8 mouse cellular contexts compared by ENCODE assay signal in genomic region chr2:119166901-119167865, GRCm38 (mm10). TPM values are rescaled to one million over a fixed set of nuclear protein-coding genes. Genes with fewer than 3 reads are reported as not detected.
DNase-seq lines count a peak whose midpoint lies in the region; ATAC-seq and TF ChIP-seq lines count a peak whose summit lies in the region.

Gene Gchfr (plus strand): TSS chr2:119167773.

- no peaks in the 10 kb centered on the region for H3K36me3 ChIP-seq in thymus, adult 2 months (ENCODE audit: control insufficient read depth, insufficient read depth, low read length)
- H3K36me3 ChIP-seq in hindbrain, embryonic 13.5 days: peaks cover 4% of the 10 kb centered on the region
- H3K36me3 ChIP-seq in limb, embryonic 13.5 days: peaks cover 6% of the 10 kb centered on the region
- H3K36me3 ChIP-seq in midbrain, embryonic 12.5 days: 0 out of 2 replicates have a peak, but pooled peaks cover 2% of the 10 kb centered on the region

- TF ChIP-seq CTCF in thymus, adult 2 months (IDR thresholded peaks at IDR 0.05; ENCODE audit: borderline replicate concordance, control insufficient read depth, extremely low read depth, insufficient read depth, low read length, poor library complexity): no peak

- WGBS in thymus, adult 2 months: 1% methylated on average over 60 of the region's 60 CpGs
- under 1% methylated on average over 59 of the region's 60 CpGs for WGBS in hindbrain, embryonic 13.5 days
- WGBS in limb, embryonic 13.5 days: under 1% methylated on average over 60 of the region's 60 CpGs
- under 1% methylated on average over 60 of the region's 60 CpGs for WGBS in midbrain, embryonic 12.5 days

- H3K4me2 ChIP-seq in hindbrain, embryonic 13.5 days: peak within 1 kb of the TSS; percentile 99
- H3K4me2 ChIP-seq in limb, embryonic 13.5 days (replicated peaks): peak within 1 kb of the TSS; percentile 98
- peak within 1 kb of the TSS; percentile 99 for H3K4me2 ChIP-seq in midbrain, embryonic 12.5 days (replicated peaks)

- peaks cover 11% of the 10 kb centered on the region for H3K4me1 ChIP-seq in thymus, adult 2 months (replicated peaks; ENCODE audit: control insufficient read depth, insufficient read depth, low read length)
- peaks cover 26% of the 10 kb centered on the region for H3K4me1 ChIP-seq in hindbrain, embryonic 13.5 days (replicated peaks)
- peaks cover 16% of the 10 kb centered on the region for H3K4me1 ChIP-seq in limb, embryonic 13.5 days
- H3K4me1 ChIP-seq in midbrain, embryonic 12.5 days: peaks cover 19% of the 10 kb centered on the region

- H3K9ac ChIP-seq in hindbrain, embryonic 13.5 days: peak within 1 kb of the TSS; percentile 68
- peak within 1 kb of the TSS; percentile 65 for H3K9ac ChIP-seq in limb, embryonic 13.5 days
- H3K9ac ChIP-seq in midbrain, embryonic 12.5 days (replicated peaks): peak within 1 kb of the TSS; percentile 62

- ATAC-seq in hindbrain, embryonic 13.5 days (ENCODE audit: low FRiP score): peak; percentile 76
- ATAC-seq in limb, embryonic 13.5 days (ENCODE audit: low FRiP score, low read depth): peak; percentile 57
- ATAC-seq in midbrain, embryonic 12.5 days (ENCODE audit: low FRiP score, low read depth): peak; percentile 78; the same call in 1 of the 2 replicates

- TF ChIP-seq POLR2A in thymus, adult 2 months (IDR thresholded peaks at IDR 0.05; ENCODE audit: control insufficient read depth, extremely low read depth, insufficient read depth, low read length, poor library complexity): no peak

- DNase-seq in thymus, adult 2 months: peak; percentile 8
- no peak for DNase-seq in thymus, adult 18-20 months
- DNase-seq in cerebellum, adult 9-10 months: peak; percentile 32
- peak; percentile 36 for DNase-seq in gastrocnemius, adult 18-20 months (ENCODE audit: low spot score)
- peak; percentile 44 to 74 for DNase-seq in spleen, postnatal 4 days (ENCODE audit: low spot score in 2 of 2)

- H3K4me3 ChIP-seq in thymus, adult 2 months (ENCODE audit: control insufficient read depth, insufficient read depth, low read length): peak within 1 kb of the TSS; percentile 22
- H3K4me3 ChIP-seq in hindbrain, embryonic 13.5 days: peak within 1 kb of the TSS; percentile 53
- H3K4me3 ChIP-seq in limb, embryonic 13.5 days: peak within 1 kb of the TSS; percentile 58
- peak within 1 kb of the TSS; percentile 56 for H3K4me3 ChIP-seq in midbrain, embryonic 12.5 days

- peaks cover 6% of the 10 kb centered on the region; the same call in 1 of the 2 replicates for H3K27me3 ChIP-seq in thymus, adult 2 months (ENCODE audit: control insufficient read depth, insufficient read depth, low read length)
- H3K27me3 ChIP-seq in hindbrain, embryonic 13.5 days: peaks cover 63% of the 10 kb centered on the region
- peaks cover 35% of the 10 kb centered on the region for H3K27me3 ChIP-seq in limb, embryonic 13.5 days
- peaks cover 60% of the 10 kb centered on the region for H3K27me3 ChIP-seq in midbrain, embryonic 12.5 days

- H3K27ac ChIP-seq in thymus, adult 2 months (ENCODE audit: control insufficient read depth, insufficient read depth, low read length): no peak within 1 kb of the TSS
- H3K27ac ChIP-seq in hindbrain, embryonic 13.5 days: no peak within 1 kb of the TSS
- H3K27ac ChIP-seq in limb, embryonic 13.5 days: no peak within 1 kb of the TSS
- no peak within 1 kb of the TSS for H3K27ac ChIP-seq in midbrain, embryonic 12.5 days (replicated peaks)

- no peaks in the 10 kb centered on the region for H3K9me3 ChIP-seq in hindbrain, embryonic 13.5 days
- no peaks in the 10 kb centered on the region for H3K9me3 ChIP-seq in limb, embryonic 13.5 days
- H3K9me3 ChIP-seq in midbrain, embryonic 12.5 days: no peaks in the 10 kb centered on the region

RNA-seq across cellular contexts. Expression of gene Gchfr, which starts in this region (rescaled TPM):
- 12.5 and 16.3 TPM in 2 replicates for polyA plus RNA-seq in thymus, adult 2 months (2012; rRNA removed)
- total RNA-seq in gastrocnemius, adult 18-20 months (2021): under 1 TPM in 1 of 2 experiments, not detected in 1; 0.39 TPM
- 9.3 and 14.7 TPM in 2 replicates for polyA plus RNA-seq in hindbrain, embryonic 13.5 days (2015; fragmentation: Nextera tagmentation; extraction: Ambion mirVana)
- 5.8 and 6.5 TPM in 2 replicates for polyA plus RNA-seq in limb, embryonic 13.5 days (2015; fragmentation: Nextera tagmentation; extraction: Ambion mirVana)
- polyA plus RNA-seq in midbrain, embryonic 12.5 days (2016; fragmentation: Nextera tagmentation; extraction: Ambion mirVana): 2.7 and 3.3 TPM in 2 replicates

Comparison
In these comparisons a context has a peak if more than half of its experiments do, and no peak if none do; other contexts are left out.
1. DNase-seq: peak in thymus, adult 2 months (single experiment), cerebellum, adult 9-10 months (single experiment) and spleen, postnatal 4 days (2 of 2); none in thymus, adult 18-20 months (0 of 2).
2. Peak in DNase-seq in gastrocnemius, adult 18-20 months; RNA of the gene not detected or under 1 TPM.
3. Peak in every context shown above with its lines, with median percentiles within 50 percentile points of each other: H3K4me3 ChIP-seq, ATAC-seq, H3K4me2 ChIP-seq and H3K9ac ChIP-seq.